Mouse (Mus musculus) frontal cortex, postnatal 14 days (tissue): ENCODE results near the gene Slfn4.
"Not testable (repeated sequence)": the region's sequence is repeated elsewhere in the genome, so short reads cannot be mapped to it uniquely, and the experiment has no call there.

ENCODE experiments used
- DNase-seq, 2 experiments: peaks; one replicate each; pipeline ENCODE4 v3.0.0; 2022; ENCODE audit warnings: low spot score in 2 of 2

Gene Slfn4

DNA sequence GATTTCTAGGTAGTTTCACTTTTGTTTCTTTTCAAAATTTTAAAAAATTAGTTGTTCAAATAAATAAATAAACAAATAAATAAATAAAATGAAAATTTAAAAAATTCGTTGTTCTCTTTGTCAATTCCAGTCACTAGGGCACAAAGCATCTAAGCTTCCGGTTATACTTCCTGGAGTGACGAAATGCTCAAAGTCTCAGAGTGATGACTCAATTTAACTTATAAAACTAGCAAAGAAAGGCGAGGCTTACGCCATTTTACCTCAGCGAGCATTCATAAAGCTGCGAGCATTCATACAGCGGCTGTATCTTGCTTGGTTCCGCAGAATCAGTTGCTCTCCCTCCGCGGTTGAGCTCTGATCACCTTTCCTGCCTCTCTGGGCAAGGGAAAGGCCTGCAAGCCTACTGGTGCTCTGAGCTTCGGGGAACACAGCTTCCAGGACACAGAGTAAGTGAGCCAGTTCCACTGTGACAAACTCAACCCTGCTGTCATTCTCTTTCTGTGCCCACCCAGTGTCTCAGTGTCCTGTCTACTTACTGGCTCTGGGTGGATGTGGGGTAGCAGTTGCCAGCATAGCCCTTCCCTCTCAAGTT is at the start of gene Slfn4:
Gene Slfn4, plus strand, starts transcription at position 239 of the 592 bp plus-strand sequence.
- DNase-seq: no peak

- DNase-seq: not testable (repeated sequence)
These were observed 49.4 kb upstream of the Slfn4 start for GRCm38 (mm10) chr11:83125633-83126032.

GRCm38 (mm10) chr11:83137253-83137652 is 37.7 kb upstream of the Slfn4 start:
- not testable (repeated sequence) for DNase-seq

DNA sequence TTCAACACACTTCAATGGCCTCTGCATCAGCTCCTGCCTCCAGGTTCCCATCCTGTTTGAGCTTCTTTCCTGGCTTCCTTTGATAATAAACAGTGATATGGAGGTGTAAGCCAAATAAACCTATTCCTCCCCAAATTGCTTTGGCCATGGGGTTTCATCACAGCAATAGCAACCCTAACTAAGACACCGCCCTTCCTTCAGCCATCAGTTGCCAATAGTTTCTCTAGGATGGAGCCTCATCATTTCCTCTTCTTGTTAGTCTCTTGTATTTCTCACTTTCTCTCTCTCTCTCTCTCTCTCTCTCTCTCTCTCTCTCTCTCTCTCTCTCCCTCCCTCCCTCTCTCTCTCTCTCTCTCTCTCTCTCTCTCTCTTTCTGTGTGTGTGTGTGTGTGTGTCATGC is 26.0 kb upstream of the Slfn4 start:
- not testable (repeated sequence) for DNase-seq

DNA sequence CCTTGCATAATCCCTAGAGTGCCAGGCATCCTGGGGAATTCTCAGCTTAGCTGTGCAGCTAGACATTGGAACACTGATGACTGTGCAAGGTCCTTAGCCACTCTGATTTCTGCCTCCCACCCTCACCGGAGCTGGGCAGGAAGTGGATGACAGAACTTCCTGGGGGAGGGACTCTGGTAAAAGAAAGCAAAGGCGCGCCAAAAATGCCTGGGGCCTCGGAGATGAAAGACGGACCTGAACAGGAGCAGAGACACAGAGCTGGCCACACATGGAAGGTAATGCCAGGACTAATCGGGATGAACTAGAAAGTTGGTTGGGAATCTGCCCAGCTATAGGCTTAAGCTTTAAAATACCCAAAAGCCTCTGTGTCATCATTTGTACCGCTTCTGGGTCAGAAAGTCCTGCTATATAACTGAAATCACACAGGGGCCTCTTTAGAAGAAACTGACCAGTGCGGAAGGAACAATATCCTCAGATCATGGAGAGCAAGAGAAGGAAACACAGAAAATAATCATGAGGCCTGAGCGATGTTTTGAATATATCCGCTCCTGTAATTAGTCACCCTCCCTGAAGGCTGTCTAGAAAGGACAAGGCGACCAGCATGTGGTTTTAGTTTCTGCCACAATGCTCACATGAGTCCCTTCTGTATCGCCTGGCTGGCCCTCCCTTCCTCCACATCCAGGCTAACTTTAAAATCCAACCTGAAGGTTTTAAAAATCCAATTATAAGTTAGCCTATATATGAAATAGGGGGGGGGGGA is 16.3 kb downstream of the Slfn4 start, which contains the start of gene Slfn3:
Gene Slfn3, plus strand, starts transcription at position 197 of the 760 bp plus-strand sequence.
- DNase-seq: no peak

- no peak for DNase-seq
These were observed 17.0 kb downstream of the Slfn4 start for GRCm38 (mm10) chr11:83192001-83192400.

DNA sequence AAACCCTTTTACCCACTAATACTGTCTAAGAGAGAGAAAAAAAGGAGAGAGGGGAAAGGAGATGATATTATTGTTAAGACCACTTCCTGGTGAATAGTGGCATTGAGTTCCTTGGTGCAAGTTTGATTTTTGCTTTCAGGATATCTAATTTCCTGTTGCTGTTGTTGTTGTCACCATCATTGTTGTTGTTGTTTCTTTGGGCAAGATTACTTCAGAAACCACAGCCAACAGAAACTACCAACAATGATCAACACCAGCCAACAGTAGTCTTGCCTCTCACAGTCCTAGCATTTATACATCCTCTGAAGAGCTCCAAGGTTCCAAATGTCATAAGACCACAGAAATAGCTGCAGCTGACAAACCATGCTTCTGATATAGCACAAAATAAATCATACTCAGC is 30.0 kb downstream of the Slfn4 start:
- no peak for DNase-seq

DNA sequence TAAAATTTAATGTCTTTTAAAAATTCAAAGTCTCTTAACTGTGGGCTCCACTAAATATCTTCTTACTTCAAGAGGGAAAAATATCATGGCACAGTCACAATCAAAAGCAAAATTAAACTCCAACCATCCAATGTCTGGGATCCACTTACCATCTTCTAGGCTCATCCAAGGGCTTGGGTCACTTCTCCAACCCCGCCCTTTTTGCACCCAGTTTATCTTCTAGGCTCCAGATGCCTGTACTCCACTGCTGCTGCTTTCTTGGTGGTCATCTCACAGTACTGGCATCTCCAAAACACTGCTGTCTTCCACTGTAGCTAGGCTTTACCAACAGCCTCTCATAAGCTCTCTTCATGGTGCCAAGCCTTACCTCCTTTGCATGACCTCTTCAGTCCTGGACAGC is 41.1 kb downstream of the Slfn4 start:
- no peak for DNase-seq

DNA sequence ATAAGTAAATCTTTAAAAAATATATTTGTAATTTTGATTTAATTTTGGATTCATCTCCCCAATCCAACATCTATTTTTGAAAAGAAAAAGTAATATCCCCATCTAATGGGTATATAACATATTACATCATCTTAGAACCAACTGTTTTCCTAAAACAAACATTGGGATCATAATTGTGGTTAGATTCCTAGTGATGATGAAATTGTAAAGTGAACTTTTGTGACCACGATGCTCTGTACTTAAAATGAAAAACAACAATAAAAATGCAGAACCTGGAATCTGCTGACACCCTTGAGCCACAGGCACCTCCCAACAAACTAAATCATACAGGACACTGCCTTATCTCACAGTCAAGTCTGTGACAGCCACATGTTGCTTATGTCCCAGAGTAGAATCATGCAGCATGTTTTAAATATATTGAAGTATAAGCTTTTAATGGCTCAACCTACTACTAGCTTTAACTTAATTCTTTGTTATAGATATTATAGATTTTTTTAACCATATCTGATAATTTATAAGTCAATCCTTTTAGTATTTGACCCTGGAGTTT is 46.4 kb downstream of the Slfn4 start:
- no peak for DNase-seq

DNA sequence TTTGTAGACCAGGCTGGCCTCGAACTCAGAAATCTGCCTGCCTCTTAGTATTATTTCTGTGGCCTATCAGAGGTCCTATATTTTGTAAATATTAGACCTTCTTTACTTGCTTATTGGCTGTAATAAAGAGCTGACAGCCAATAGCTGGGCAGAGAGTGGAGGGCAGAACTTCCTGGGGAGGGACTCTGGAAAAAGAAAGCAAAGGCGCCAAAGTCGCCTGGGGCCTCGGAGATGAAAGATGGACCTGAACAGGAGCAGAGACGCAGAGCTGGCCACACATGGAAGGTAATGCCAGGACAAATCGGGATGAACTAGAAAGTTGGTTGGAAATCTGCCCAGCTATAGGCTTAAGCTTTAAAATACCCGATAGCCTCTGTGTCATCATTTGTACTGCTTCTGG is 48.4 kb downstream of the Slfn4 start:
- no peak for DNase-seq

- not testable (repeated sequence) for DNase-seq
These were observed 48.8 kb downstream of the Slfn4 start for GRCm38 (mm10) chr11:83223793-83224192.

- no peak for DNase-seq
These were observed 49.2 kb downstream of the Slfn4 start for GRCm38 (mm10) chr11:83224217-83224616.

DNA sequence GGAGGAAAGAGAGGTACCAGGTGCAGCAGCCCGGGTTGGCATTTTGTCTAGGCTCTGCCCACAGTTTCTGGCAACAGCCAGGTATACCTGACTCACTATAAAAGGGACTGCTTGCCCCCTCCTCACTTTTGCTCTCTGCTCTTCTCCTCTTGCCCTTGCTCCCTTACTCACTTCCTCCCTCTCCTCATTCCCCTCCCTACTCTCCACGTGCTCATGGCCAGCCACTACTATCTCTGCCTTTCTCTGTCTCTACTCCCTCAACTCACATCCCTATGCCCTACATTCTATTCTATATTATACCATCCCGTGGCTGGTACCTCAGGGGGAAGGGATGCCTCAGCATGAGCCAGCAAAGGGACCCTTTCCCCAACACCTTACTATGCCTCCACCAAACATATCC is 49.8 kb downstream of the Slfn4 start:
- DNase-seq: no peak

DNA sequence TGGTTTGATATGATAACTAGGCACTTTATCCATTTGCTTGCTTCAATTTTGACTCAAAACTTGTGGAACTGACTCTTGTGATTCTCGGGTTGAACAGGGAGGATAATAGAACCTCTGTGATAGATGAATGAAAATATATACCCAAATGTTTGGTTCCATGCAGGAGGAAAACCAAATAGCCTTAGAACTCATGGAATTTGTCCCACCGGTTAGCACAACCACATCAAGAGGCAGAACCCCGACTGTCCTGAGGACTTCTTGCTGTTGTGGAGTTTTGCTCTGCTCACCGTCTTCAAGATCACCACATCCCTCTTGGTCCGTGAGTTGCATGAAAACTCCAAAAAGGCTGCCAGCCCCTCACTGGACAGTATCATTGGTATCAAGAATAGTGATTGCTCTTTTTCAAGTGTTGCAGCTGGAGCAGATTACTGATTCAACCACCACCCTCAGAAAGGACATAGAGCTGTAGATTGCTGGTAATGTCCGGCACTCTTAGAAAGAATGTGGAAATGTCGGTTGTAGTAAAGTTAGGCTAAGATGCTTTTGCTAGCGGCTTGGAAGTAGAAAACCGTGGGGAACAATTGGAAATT is 50.5 kb downstream of the Slfn4 start:
- no peak for DNase-seq

DNA sequence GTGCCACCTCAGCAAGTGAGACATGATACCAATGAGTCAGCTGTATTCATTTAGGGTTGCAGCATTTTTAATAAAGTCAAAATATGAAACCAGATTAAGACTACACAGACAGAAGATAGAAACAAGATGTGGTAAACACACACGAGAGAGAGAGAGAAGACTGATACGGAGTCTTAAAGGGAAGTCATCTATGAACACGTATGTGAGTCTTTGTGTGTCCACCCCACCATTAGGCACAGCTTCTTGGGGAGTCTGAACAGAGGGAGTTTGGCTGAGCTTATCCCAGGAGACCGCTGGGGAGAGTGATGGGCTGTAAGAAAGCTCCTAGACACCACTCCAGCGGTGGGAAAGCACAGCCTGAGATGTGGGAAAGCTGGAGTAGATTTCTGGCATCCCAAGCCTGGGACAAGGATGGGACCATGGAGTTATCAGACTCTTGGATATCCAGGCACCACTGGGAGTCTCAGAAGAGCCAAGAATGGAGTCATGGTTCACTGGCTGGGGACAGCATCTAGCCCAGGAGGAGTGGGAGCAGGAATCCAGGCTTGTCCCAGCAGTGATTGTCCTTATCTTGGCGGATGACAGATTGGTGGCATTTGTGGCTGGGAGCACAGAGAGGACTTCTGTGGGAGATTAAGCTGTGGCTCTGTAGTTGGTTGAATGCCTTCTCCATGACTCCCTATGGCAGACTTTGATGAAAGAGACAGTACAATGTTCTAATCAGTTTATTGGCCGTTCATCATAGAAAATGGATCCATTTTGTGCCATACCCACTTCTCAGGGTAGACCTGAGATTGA is 53.1 kb downstream of the Slfn4 start:
- DNase-seq: no peak

DNA sequence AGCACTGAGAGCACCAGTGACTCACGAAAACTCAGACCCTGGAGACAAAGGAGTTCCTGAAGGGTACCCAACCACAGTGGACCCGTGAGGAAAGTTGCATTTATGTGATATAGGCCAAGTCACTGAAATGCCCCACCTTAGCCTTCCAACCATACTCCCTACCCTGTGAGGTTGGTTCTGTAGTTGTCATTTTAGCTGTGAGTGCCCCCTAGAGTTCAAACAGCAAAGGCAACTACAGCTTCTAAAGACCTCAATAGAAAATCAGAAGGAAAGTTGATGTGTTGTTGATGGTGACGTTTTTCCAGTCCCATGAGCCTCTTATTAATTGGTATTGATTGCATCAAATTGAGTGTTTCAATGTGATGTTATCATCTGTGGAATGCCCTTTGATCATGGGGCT is 56.0 kb downstream of the Slfn4 start:
- no peak for DNase-seq

GRCm38 (mm10) chr11:83233621-83234020 is 58.6 kb downstream of the Slfn4 start:
- DNase-seq: not testable (repeated sequence)

DNA sequence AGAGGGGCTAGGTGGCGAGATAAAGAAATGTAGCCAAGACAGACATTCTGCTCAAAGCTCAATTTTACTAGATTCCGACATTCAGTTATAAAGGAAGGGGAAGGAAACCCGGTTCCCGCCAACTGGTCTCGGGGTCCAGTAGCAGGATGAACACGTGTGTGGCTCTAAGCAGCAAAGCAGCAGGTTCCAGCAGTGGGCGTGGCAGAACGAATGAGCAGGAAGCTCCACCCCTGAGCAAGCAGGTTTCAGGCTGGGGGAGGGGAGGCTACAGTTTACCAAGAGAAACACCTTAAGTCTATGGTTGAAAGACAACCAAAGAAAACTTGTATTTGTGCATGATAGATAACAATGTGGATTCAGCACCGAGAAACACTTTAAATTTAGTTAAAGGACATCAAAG is 62.4 kb downstream of the Slfn4 start:
- DNase-seq: not testable (repeated sequence)

- no peak for DNase-seq
These were observed 63.4 kb downstream of the Slfn4 start for GRCm38 (mm10) chr11:83238389-83238788.

DNA sequence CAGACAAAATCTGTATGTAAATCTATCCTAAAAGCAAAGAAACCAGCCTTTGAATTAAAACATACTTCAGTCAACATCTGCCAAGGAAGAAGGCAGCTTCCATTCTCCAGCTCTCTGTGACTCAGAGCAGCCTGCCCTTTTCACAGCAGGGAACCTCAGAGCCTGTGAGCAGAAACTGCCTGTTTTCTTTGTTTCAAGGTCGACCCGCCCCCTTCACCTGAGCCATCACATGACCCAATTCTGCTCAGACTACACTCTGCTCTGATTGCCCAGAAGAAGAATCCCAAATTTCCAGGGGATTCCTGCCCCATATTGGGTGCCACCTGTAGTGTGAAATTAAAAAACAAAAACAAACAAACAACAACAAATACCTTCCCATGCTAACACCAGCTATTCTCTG is 64.8 kb downstream of the Slfn4 start:
- DNase-seq: no peak
